Mouse (Mus musculus) heart, adult 2 months (tissue): ENCODE results near the gene Pak6.

Experiments
- CTCF ChIP-seq: fragments of 200-600 bp; IDR thresholded peaks from 2 replicates; pipeline ENCODE4 v1.8.1; 2022; ENCODE audit warnings: antibody characterized with exemption, mild to moderate bottlenecking, moderate library complexity
- EP300 ChIP-seq: fragments of 200-500 bp; IDR thresholded peaks from 2 replicates; pipeline ENCODE4 v1.6.1; 2011; ENCODE audit warnings: low read depth, low read length, control low read depth; ENCODE audit not compliant: insufficient read depth
- POLR2A ChIP-seq: fragments of 200-500 bp; IDR thresholded peaks from 2 replicates; pipeline ENCODE4 v1.6.1; 2011; ENCODE audit warnings: mild to moderate bottlenecking, low read depth, low read length, control low read depth; ENCODE audit not compliant: insufficient read depth

- TF ChIP-seq CTCF (no peak), POLR2A (no peak), EP300 (no peak)
Measured at GRCm38 (mm10) chr2:118669245-118669644, 6.1 kb downstream of the Pak6 start.
